Mouse (Mus musculus) kidney, embryonic 14.5 days (tissue): ENCODE data around the gene Gabra4. TPM values are rescaled to one million over a fixed set of nuclear protein-coding genes. Genes with fewer than 3 reads are reported as not detected.
"Not testable (repeated sequence)": the region's sequence is repeated elsewhere in the genome, so short reads cannot be mapped to it uniquely, and the experiment has no call there.

Experiments
- ATAC-seq: fragments of 200-750 bp; cut with Nextera tagmentation; 2 replicates; pipeline ENCODE4 v1.8.0; 2017; ENCODE audit warnings: moderate number of reproducible peaks, mild to moderate bottlenecking, moderate TSS enrichment, moderate library complexity; ENCODE audit not compliant: low FRiP score, low TSS enrichment
- H3K27ac ChIP-seq: fragments of 300-500 bp; sonication (generic); 2 replicates; pipeline ENCODE4 v1.5.1; 2014; ENCODE audit warnings: low read depth, mild to moderate bottlenecking, low read length, moderate library complexity, mixed read lengths
- H3K27me3 ChIP-seq: fragments of 300-500 bp; sonication (generic); 2 replicates; pipeline ENCODE4 v1.6.1; 2014; ENCODE audit warnings: mild to moderate bottlenecking, low read length; ENCODE audit not compliant: control insufficient read depth, insufficient read depth
- H3K36me3 ChIP-seq: fragments of 300-500 bp; sonication (generic); 2 replicates; pipeline ENCODE4 v1.6.1; 2014; ENCODE audit warnings: low read length, mixed read lengths; ENCODE audit not compliant: control insufficient read depth, insufficient read depth
- H3K4me1 ChIP-seq: fragments of 300-500 bp; sonication (generic); 2 replicates; pipeline ENCODE4 v1.6.1; 2014; ENCODE audit warnings: low read length, mixed read lengths; ENCODE audit not compliant: control insufficient read depth, insufficient read depth
- H3K4me2 ChIP-seq: fragments of 300-500 bp; sonication (generic); replicated peaks from 2 replicates; pipeline ENCODE4 v1.6.1; 2014; ENCODE audit warnings: low read depth, mild to moderate bottlenecking, low read length
- H3K4me3 ChIP-seq: fragments of 300-500 bp; sonication (generic); 2 replicates; pipeline ENCODE4 v1.5.1; 2014; ENCODE audit warnings: mild to moderate bottlenecking, low read length
- H3K9ac ChIP-seq: fragments of 300-500 bp; sonication (generic); 2 replicates; pipeline ENCODE4 v1.6.1; 2014; ENCODE audit warnings: low read depth, mild to moderate bottlenecking, low read length, moderate library complexity
- H3K9me3 ChIP-seq: fragments of 300-500 bp; sonication (generic); 2 replicates; pipeline ENCODE4 v1.6.1; 2016; ENCODE audit warnings: low read length; ENCODE audit not compliant: control insufficient read depth
- WGBS: fragments of 180-500 bp; shearing (Covaris S2); extraction: QIAGEN DNeasy Blood & Tissue Kit; methylation state at CpG from one replicate; pipeline ENCODE4 v1.1.7; 2014; 5-methylcytosine and 5-hydroxymethylcytosine counted together
- polyA plus RNA-seq: library from polyadenylated mRNA; unstranded; fragments of >200 nt; fragmentation: Nextera tagmentation; extraction: Ambion mirVana; gene quantifications from 2 replicates; pipeline ENCODE4 v1.2.1, GENCODE M21; 2014

Gene Gabra4
- polyA plus RNA-seq, 1 experiment from 2014 or later, result 3.0 TPM

DNA sequence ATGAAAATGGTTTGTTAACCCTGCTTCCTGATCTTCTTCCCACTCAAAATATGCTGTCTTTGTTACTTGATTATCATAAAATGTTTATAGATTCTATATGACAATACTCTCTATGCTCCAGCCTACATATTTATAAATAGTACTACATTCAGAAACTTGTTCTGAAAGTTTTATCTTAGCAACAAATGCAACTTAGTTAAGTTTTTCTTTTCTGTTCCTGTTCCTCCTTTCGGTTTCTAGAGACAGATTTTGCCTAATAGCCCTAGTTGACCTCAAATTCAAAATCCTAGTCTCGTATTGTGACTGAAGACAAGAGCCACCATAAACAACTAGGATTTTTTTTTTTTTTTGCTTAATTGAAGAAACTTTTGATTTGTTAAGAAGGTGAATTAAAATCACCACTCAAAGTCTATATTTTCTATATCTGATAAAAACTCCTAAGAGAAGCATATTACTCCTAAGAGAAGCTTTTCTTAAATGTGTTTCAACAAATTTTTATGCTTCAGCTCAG is 64.3 kb downstream of the Gabra4 start:
- H3K4me3 ChIP-seq, result no peak overlapping the region
- H3K27ac ChIP-seq, result no peak overlapping the region
- no peaks in the 10 kb centered on the region for H3K4me1 ChIP-seq
- no peaks in the 10 kb centered on the region for H3K27me3 ChIP-seq
- no peaks in the 10 kb centered on the region for H3K36me3 ChIP-seq
- H3K9ac ChIP-seq, result no peak overlapping the region
- 80% methylated on average over 2 of the region's 2 CpGs for WGBS
- no peak overlapping the region for H3K4me2 ChIP-seq
- ATAC-seq, result no peak
- H3K9me3 ChIP-seq, result no peaks in the 10 kb centered on the region

DNA sequence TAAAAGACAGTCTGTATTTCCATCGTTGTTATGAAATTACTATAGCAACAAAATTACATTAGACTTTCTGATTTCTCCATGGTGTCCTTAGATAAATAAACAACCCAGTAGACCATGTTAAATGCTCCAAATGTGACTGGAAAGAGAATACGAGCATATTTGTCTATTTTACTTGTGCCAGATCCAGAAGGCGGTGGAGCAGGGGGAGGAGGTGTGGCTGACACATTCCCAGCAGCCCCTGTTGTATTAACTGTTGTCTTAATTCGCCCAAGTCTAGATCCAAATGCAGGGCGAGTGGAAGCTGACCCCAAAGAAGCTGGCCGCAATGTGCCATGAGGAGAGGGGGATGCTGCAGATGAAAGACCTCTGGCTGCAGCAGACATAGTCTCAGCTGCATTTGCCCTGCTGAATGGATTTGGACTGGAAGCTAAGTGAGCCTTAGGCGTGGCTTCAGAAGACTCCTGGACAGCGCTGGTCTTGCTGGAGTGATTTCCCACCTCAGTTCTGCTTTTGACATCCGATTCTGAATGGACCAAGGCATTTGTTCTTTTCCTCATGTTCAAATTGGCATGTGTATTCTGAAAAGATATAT is 86.4 kb downstream of the Gabra4 start:
- WGBS, result 77% methylated on average over 9 of the region's 9 CpGs
- no peak overlapping the region for H3K9ac ChIP-seq
- H3K36me3 ChIP-seq, result no peaks in the 10 kb centered on the region
- H3K27me3 ChIP-seq, result no peaks in the 10 kb centered on the region
- H3K4me1 ChIP-seq, result no peaks in the 10 kb centered on the region
- H3K4me2 ChIP-seq, result no peak overlapping the region
- ATAC-seq, result no peak
- no peak overlapping the region for H3K27ac ChIP-seq
- H3K4me3 ChIP-seq, result no peak overlapping the region
- no peaks in the 10 kb centered on the region for H3K9me3 ChIP-seq

GRCm38 (mm10) chr5:71548079-71548478 is 110.0 kb downstream of the Gabra4 start, which contains the start of gene Cox7b2:
Gene Cox7b2, minus strand, starts transcription at chr5:71548205.
- Histone ChIP-seq H3K27ac (no peak within 1 kb of the TSS), H3K27me3 (no peaks in the 10 kb centered on the region), H3K9me3 (no peaks in the 10 kb centered on the region), H3K9ac (no peak within 1 kb of the TSS), H3K4me2 (no peak within 1 kb of the TSS), H3K36me3 (no peaks in the 10 kb centered on the region), H3K4me3 (no peak within 1 kb of the TSS), H3K4me1 (no peaks in the 10 kb centered on the region)
- 92% methylated on average over 10 of the region's 10 CpGs for WGBS
- no peak for ATAC-seq

DNA sequence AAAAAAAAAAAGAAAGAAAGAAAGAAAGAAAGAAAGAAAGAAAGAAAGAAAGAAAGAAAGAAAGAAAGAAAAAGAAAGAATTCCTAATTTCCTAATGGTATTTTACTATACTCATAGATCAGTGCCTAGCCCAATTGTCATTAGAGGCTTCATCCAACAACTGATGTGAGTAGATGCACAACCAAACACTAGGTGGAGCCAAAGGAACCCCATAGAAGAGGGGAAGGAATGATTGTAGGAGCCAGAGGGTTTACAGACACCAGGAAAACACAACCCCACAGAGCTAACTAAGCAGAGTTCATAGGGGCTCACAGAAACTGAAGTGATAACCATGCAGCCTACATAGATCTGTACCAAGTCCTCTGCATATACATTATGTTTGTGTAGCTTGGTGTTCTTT is 112.6 kb downstream of the Gabra4 start:
- no peak for ATAC-seq
- no peak overlapping the region for H3K27ac ChIP-seq
- no peak overlapping the region for H3K9ac ChIP-seq
- H3K36me3 ChIP-seq, result no peaks in the 10 kb centered on the region
- no peaks in the 10 kb centered on the region for H3K9me3 ChIP-seq
- H3K4me2 ChIP-seq, result no peak overlapping the region
- no peaks in the 10 kb centered on the region for H3K27me3 ChIP-seq
- H3K4me3 ChIP-seq, result no peak overlapping the region
- no peaks in the 10 kb centered on the region for H3K4me1 ChIP-seq

GRCm38 (mm10) chr5:71525486-71525885 is 132.6 kb downstream of the Gabra4 start:
- H3K36me3 ChIP-seq, H3K9me3 ChIP-seq, H3K4me3 ChIP-seq, ATAC-seq, H3K27me3 ChIP-seq, H3K9ac ChIP-seq, H3K4me2 ChIP-seq, H3K27ac ChIP-seq, H3K4me1 ChIP-seq: not testable (repeated sequence)
- WGBS, result 75% methylated on average over 7 of the region's 15 CpGs

Other genes with a start within 250 kb of the Gabra4 start
- gene Cox7b2, start 110.1 kb downstream of the Gabra4 start, polyA plus RNA-seq, result not detected in 2 replicates
- gene Gabrb1, start 195 bp downstream of the Gabra4 start, polyA plus RNA-seq, result 0.09 and 0.34 TPM in 2 replicates